Mouse (Mus musculus) myocyte (in vitro differentiated cells): ENCODE measurements around the gene Por. TPM values are rescaled to one million over a fixed set of nuclear protein-coding genes. Genes with fewer than 3 reads are reported as not detected.

Source experiments
- H3K27me3 ChIP-seq: one replicate; pipeline ENCODE4 v1.6.1; 2011; ENCODE audit not compliant: control insufficient read depth, insufficient read depth, insufficient read length
- H3K36me3 ChIP-seq: one replicate; pipeline ENCODE4 v1.6.1; 2011; ENCODE audit not compliant: control insufficient read depth, insufficient read depth
- H3K4me2 ChIP-seq: one replicate; pipeline ENCODE4 v1.6.1; 2011; ENCODE audit warnings: low read depth, control low read depth
- H3K4me3 ChIP-seq: one replicate; pipeline ENCODE4 v1.5.1; 2011; ENCODE audit warnings: mild to moderate bottlenecking, control low read depth, moderate library complexity
- H3K79me2 ChIP-seq: one replicate; pipeline ENCODE4 v1.6.1; 2011; ENCODE audit not compliant: control insufficient read depth, insufficient read depth
- H3ac ChIP-seq: one replicate; pipeline ENCODE4 v1.6.1; 2011; ENCODE audit not compliant: control insufficient read depth, insufficient read length
- CEBPB ChIP-seq: IDR thresholded peaks from 2 replicates; pipeline ENCODE4 v1.6.1; 2011; ENCODE audit warnings: mild to moderate bottlenecking, moderate library complexity; ENCODE audit not compliant: poor library complexity, insufficient read depth, severe bottlenecking
- E2F4 ChIP-seq: IDR thresholded peaks from one replicate; pipeline ENCODE4 v1.6.1; 2011; ENCODE audit warnings: mild to moderate bottlenecking, control low read depth, moderate library complexity; ENCODE audit not compliant: insufficient read depth
- MAX ChIP-seq: IDR thresholded peaks from one replicate; pipeline ENCODE4 v1.6.1; 2011; ENCODE audit warnings: low read depth, mild to moderate bottlenecking, control low read depth
- MYOD1 ChIP-seq, 3 experiments: IDR thresholded peaks; one replicate each; pipeline ENCODE4 v1.6.1; 2011; ENCODE audit warnings: control low read depth in 2 of 3, low read depth in 2 of 3, mild to moderate bottlenecking in 2 of 3, moderate library complexity in 1 of 3; ENCODE audit not compliant: insufficient read length in 2 of 3, control insufficient read depth in 1 of 3
- MYOG ChIP-seq, 3 experiments: IDR thresholded peaks; one replicate each; pipeline ENCODE4 v1.6.1; 2011; ENCODE audit warnings: control low read depth in 2 of 3, low read depth in 2 of 3, mild to moderate bottlenecking in 2 of 3; ENCODE audit not compliant: insufficient read length in 2 of 3, control insufficient read depth in 1 of 3, insufficient read depth in 1 of 3
- POLR2A ChIP-seq: IDR thresholded peaks from one replicate; pipeline ENCODE4 v1.6.1; 2011; ENCODE audit warnings: low read depth, mild to moderate bottlenecking, control low read depth, moderate library complexity; ENCODE audit not compliant: insufficient read length
- POLR2AphosphoS2 ChIP-seq: IDR thresholded peaks from one replicate; pipeline ENCODE4 v1.6.1; 2011; ENCODE audit warnings: low read depth, control low read depth; ENCODE audit not compliant: insufficient read length
- REST ChIP-seq: IDR thresholded peaks from one replicate; pipeline ENCODE4 v1.6.1; 2011; ENCODE audit warnings: mild to moderate bottlenecking, control low read depth, moderate library complexity; ENCODE audit not compliant: insufficient read depth, insufficient read length
- SRF ChIP-seq: IDR thresholded peaks from one replicate; pipeline ENCODE4 v1.6.1; 2011; ENCODE audit warnings: low read depth; ENCODE audit not compliant: control insufficient read depth, insufficient read length
- TCF12 ChIP-seq: IDR thresholded peaks from one replicate; pipeline ENCODE4 v1.6.1; 2011; ENCODE audit warnings: mild to moderate bottlenecking, control low read depth; ENCODE audit not compliant: poor library complexity, insufficient read depth, severe bottlenecking
- TCF3 ChIP-seq: IDR thresholded peaks from one replicate; pipeline ENCODE4 v1.6.1; 2011; ENCODE audit warnings: low read depth, control low read depth; ENCODE audit not compliant: insufficient read length
- USF1 ChIP-seq: IDR thresholded peaks from one replicate; pipeline ENCODE4 v1.6.1; 2011; ENCODE audit warnings: low read depth, mild to moderate bottlenecking, control low read depth, moderate library complexity
- polyA plus RNA-seq: library from polyadenylated mRNA; unstranded; fragments of >200 nt; fragmentation: generic; extraction: Trizol; gene quantifications from one replicate; pipeline ENCODE4 v1.2.1, GENCODE M21; 2012; ENCODE audit warnings: missing spikeins

Gene Por
- polyA plus RNA-seq, 1 experiment = 90.6 TPM

DNA sequence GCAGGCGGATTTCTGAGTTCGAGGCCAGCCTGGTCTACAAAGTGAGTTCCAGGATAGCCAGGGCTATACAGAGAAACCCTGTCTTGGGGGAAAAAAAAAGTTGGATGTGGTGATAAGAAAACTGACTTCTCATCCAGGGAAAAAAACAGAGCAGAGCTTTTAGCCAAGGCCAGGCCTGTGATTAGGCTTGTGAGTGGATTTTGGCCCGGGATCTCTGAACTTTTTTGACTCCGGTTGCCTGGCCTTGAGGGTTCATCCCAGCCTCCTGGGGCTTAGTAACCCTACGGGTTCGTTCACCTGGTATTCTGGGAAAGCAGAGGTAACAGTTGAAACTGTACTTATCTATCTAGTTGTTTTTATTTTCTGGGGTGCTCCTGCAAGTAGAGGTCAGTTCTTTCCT is 8.6 kb downstream of the Por start:
- Histone ChIP-seq H3K36me3 (no peaks in the 10 kb centered on the region), H3K4me2 (no peak overlapping the region), H3K4me3 (no peak overlapping the region), H3K79me2 (no peaks in the 10 kb centered on the region), H3ac (no peak overlapping the region), H3K27me3 (no peaks in the 10 kb centered on the region)
- no peak for TF ChIP-seq CEBPB
- TF ChIP-seq MYOG (IDR thresholded peaks at IDR 0.05; ENCODE audit: control insufficient read depth in 1 of 3, insufficient read depth in 1 of 3, insufficient read length in 2 of 3, low read depth in 2 of 3) = no peak
- no peak for TF ChIP-seq USF1
- TF ChIP-seq E2F4 = no peak
- TF ChIP-seq TCF12 = no peak
- TF ChIP-seq POLR2AphosphoS2 = no peak
- TF ChIP-seq MAX = no peak
- no peak for TF ChIP-seq MYOD1 (IDR thresholded peaks at IDR 0.05; ENCODE audit: control insufficient read depth in 1 of 3, insufficient read length in 2 of 3, low read depth in 2 of 3)
- no peak for TF ChIP-seq TCF3
- no peak for TF ChIP-seq REST
- TF ChIP-seq SRF = no peak
- TF ChIP-seq POLR2A = no peak

DNA sequence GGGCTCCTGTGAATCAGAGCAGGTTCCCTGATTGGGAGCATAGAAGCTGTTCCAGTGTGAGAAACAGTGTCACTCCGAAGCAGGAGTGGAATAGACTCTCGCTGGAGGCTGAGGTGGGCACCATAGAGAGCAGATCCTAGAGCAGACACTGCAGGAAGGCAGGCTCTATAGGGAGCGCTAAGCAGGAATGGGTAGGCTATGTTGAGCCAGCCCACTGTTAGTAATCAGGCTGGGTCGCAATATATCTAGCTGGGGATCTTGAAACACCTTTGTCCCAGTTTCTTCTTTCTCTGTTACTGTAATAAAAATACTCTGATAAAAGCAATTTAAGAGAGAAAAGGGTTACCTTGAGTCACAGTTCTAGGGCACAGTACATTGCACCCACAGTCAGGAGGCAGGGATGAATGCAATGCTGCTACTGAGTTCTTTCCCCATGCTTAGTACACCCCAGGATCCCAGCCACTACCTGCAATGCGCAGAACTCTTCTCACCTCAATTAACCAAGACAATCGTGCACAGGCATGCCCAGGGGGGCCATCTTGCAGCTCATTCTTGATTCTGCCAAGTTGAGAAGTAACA is 11.2 kb downstream of the Por start:
- Histone ChIP-seq H3K4me3 (no peak overlapping the region), H3ac (no peak overlapping the region), H3K4me2 (no peak overlapping the region), H3K36me3 (no peaks in the 10 kb centered on the region), H3K27me3 (no peaks in the 10 kb centered on the region), H3K79me2 (no peaks in the 10 kb centered on the region)
- TF ChIP-seq MAX = no peak
- TF ChIP-seq POLR2A = no peak
- TF ChIP-seq REST = no peak
- TF ChIP-seq SRF = no peak
- TF ChIP-seq CEBPB = no peak
- TF ChIP-seq MYOD1 (IDR thresholded peaks at IDR 0.05; ENCODE audit: control insufficient read depth in 1 of 3, insufficient read length in 2 of 3, low read depth in 2 of 3) = no peak
- no peak for TF ChIP-seq USF1
- no peak for TF ChIP-seq TCF3
- TF ChIP-seq MYOG (IDR thresholded peaks at IDR 0.05; ENCODE audit: control insufficient read depth in 1 of 3, insufficient read depth in 1 of 3, insufficient read length in 2 of 3, low read depth in 2 of 3) = no peak
- TF ChIP-seq POLR2AphosphoS2 = no peak
- TF ChIP-seq TCF12 = no peak
- no peak for TF ChIP-seq E2F4

DNA sequence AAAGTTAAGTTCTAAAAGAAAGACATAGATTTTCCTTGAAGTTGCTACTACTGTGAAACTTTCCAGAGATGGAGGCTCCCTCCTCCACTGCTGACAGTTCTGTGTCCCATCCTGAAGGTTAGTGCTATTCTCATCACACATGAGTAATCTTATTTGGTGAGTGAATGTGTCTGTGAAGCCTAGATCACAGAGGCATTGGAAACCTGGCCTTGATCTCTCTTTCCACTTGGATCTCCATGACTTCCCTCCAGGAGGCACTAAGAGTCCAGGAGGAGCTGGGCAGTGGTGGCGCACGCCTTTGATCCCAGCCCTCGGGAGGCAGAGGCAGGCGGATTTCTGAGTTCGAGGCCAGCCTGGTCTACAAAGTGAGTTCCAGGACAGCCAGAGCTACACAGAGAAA is 12.2 kb downstream of the Por start:
- Histone ChIP-seq H3K4me3 (no peak overlapping the region), H3K79me2 (no peaks in the 10 kb centered on the region), H3ac (no peak overlapping the region), H3K36me3 (no peaks in the 10 kb centered on the region), H3K4me2 (no peak overlapping the region), H3K27me3 (no peaks in the 10 kb centered on the region)
- no peak for TF ChIP-seq MAX
- no peak for TF ChIP-seq SRF
- TF ChIP-seq E2F4 = no peak
- no peak for TF ChIP-seq TCF3
- no peak for TF ChIP-seq CEBPB
- TF ChIP-seq TCF12 = no peak
- no peak for TF ChIP-seq MYOG (IDR thresholded peaks at IDR 0.05; ENCODE audit: control insufficient read depth in 1 of 3, insufficient read depth in 1 of 3, insufficient read length in 2 of 3, low read depth in 2 of 3)
- TF ChIP-seq POLR2A = no peak
- TF ChIP-seq REST = no peak
- TF ChIP-seq MYOD1 (IDR thresholded peaks at IDR 0.05; ENCODE audit: control insufficient read depth in 1 of 3, insufficient read length in 2 of 3, low read depth in 2 of 3) = no peak
- no peak for TF ChIP-seq POLR2AphosphoS2
- TF ChIP-seq USF1 = no peak

DNA sequence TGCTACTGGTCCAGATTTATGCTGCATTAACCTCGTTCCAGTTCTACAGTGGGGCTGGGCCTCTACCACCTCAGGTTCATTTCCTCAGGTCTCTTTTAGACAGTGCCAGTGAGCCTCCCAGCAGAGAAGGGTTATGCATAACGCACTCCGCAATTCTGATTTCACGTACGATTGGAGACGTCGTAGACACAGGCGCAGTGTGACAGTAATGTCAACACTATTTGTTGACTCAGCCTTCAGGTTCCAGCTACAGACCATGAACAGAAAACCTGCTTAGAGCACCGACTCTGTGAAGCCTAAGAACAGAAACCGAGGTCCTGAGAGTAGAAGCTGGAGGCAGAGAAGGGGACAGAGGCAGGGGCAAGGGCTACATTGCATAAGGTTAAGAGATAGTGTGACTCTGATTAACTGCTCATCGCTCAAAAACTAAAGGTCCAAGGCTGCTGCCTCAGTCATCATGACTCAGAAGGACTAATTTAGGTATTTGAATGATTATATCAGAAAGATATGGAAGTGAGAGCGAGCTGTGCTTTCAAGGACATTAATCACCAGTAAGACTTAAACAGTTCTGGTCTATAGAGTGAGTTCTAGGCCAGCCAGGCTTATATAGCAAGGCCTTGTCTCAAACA is 13.2 kb downstream of the Por start:
- no peak overlapping the region for H3K4me2 ChIP-seq
- H3K79me2 ChIP-seq = no peaks in the 10 kb centered on the region
- no peak overlapping the region for H3ac ChIP-seq
- H3K4me3 ChIP-seq = no peak overlapping the region
- H3K27me3 ChIP-seq = no peaks in the 10 kb centered on the region
- TF ChIP-seq POLR2AphosphoS2 (no peak), CEBPB (no peak), MAX (no peak), SRF (no peak), USF1 (no peak), TCF3 (no peak), MYOD1 (IDR thresholded peaks at IDR 0.05; ENCODE audit: control insufficient read depth in 1 of 3, insufficient read length in 2 of 3, low read depth in 2 of 3) (no peak), E2F4 (no peak), POLR2A (no peak), REST (no peak), TCF12 (no peak), MYOG (IDR thresholded peaks at IDR 0.05; ENCODE audit: control insufficient read depth in 1 of 3, insufficient read depth in 1 of 3, insufficient read length in 2 of 3, low read depth in 2 of 3) (no peak)
- H3K36me3 ChIP-seq = no peaks in the 10 kb centered on the region

DNA sequence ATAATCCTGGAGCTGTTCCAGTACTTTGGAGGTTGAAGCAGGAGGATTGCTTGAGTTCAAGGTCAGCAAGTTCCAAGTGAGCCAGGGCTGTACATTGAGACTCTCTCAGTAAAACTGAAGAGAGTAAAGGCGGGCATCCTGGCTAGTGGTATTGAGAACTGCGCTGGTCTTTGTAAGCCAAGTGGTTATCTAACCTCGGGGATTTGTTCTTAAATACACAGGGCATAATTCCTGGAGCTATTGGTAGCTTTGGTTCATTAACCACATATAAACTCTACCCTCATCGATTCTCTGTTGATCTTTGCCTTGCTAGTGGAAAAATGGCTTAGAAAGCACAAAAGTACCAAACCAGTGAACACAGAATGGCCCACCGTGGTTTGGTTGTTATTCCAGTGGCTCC is 20.6 kb downstream of the Por start:
- TF ChIP-seq TCF12 (no peak), USF1 (no peak), POLR2AphosphoS2 (no peak), TCF3 (no peak), REST (no peak), CEBPB (no peak), MAX (no peak), MYOG (IDR thresholded peaks at IDR 0.05; ENCODE audit: control insufficient read depth in 1 of 3, insufficient read depth in 1 of 3, insufficient read length in 2 of 3, low read depth in 2 of 3) (no peak), E2F4 (no peak), SRF (no peak), POLR2A (no peak)
- Histone ChIP-seq H3K36me3 (no peaks in the 10 kb centered on the region), H3K27me3 (no peaks in the 10 kb centered on the region), H3K79me2 (peaks cover 60% of the 10 kb centered on the region), H3ac (no peak overlapping the region), H3K4me3 (peak overlapping the region; percentile 97), H3K4me2 (peak overlapping the region; percentile 89)
